Mouse (Mus musculus) midbrain, embryonic 10.5 days (tissue): ENCODE data around the gene Mdm4. TPM values are rescaled to one million over a fixed set of nuclear protein-coding genes. Genes with fewer than 3 reads are reported as not detected.
A peak's percentile ranks its signal among the peaks of the same experiment; 100 is the strongest.
"Not testable (repeated sequence)": the region's sequence is repeated elsewhere in the genome, so short reads cannot be mapped to it uniquely, and the experiment has no call there.

Experiments used
- DNase-seq: peaks from one replicate; pipeline ENCODE4 v3.0.0-alpha.2; 2017; ENCODE audit warnings: low spot score
- H3K27ac ChIP-seq: fragments of 300-500 bp; sonication (generic); replicated peaks from 2 replicates; pipeline ENCODE4 v1.5.1; 2016; ENCODE audit warnings: mild to moderate bottlenecking
- H3K27me3 ChIP-seq: fragments of 300-500 bp; sonication (generic); 2 replicates; pipeline ENCODE4 v1.6.1; 2016; ENCODE audit warnings: low read depth, mild to moderate bottlenecking; ENCODE audit not compliant: poor library complexity, severe bottlenecking
- H3K36me3 ChIP-seq: fragments of 300-500 bp; sonication (generic); 2 replicates; pipeline ENCODE4 v1.6.1; 2016; ENCODE audit warnings: mild to moderate bottlenecking, moderate library complexity
- H3K4me1 ChIP-seq: fragments of 300-500 bp; sonication (generic); 2 replicates; pipeline ENCODE4 v1.6.1; 2016
- H3K4me3 ChIP-seq: fragments of 300-500 bp; sonication (generic); 2 replicates; pipeline ENCODE4 v1.5.1; 2016; ENCODE audit warnings: mild to moderate bottlenecking, moderate library complexity
- H3K9me3 ChIP-seq: fragments of 300-500 bp; sonication (generic); replicated peaks from 2 replicates; pipeline ENCODE4 v1.6.1; 2016; ENCODE audit warnings: mild to moderate bottlenecking
- WGBS: fragments of 180-500 bp; shearing (Covaris S2); methylation state at CpG from one replicate; pipeline ENCODE4 v1.1.7; 2016; 5-methylcytosine and 5-hydroxymethylcytosine counted together
- polyA plus RNA-seq: library from polyadenylated mRNA; unstranded; fragments of >200 nt; fragmentation: Nextera tagmentation; extraction: Ambion mirVana; gene quantifications from 2 replicates; pipeline ENCODE4 v1.2.1, GENCODE M21; 2016

Gene Mdm4
- polyA plus RNA-seq, 1 experiment from 2014 or later: 34.6 TPM

- 36% methylated on average over 23 of the region's 23 CpGs for WGBS
- H3K4me1 ChIP-seq, H3K27me3 ChIP-seq, DNase-seq, H3K9me3 ChIP-seq: not testable (repeated sequence)
- H3K4me3 ChIP-seq: peak overlapping the region; percentile 94
- H3K27ac ChIP-seq: peak overlapping the region; percentile 99
- H3K36me3 ChIP-seq: peaks cover 15% of the 10 kb centered on the region
Observed at GRCm38 (mm10) chr1:133025796-133026190, 4.6 kb downstream of the Mdm4 start.

DNA sequence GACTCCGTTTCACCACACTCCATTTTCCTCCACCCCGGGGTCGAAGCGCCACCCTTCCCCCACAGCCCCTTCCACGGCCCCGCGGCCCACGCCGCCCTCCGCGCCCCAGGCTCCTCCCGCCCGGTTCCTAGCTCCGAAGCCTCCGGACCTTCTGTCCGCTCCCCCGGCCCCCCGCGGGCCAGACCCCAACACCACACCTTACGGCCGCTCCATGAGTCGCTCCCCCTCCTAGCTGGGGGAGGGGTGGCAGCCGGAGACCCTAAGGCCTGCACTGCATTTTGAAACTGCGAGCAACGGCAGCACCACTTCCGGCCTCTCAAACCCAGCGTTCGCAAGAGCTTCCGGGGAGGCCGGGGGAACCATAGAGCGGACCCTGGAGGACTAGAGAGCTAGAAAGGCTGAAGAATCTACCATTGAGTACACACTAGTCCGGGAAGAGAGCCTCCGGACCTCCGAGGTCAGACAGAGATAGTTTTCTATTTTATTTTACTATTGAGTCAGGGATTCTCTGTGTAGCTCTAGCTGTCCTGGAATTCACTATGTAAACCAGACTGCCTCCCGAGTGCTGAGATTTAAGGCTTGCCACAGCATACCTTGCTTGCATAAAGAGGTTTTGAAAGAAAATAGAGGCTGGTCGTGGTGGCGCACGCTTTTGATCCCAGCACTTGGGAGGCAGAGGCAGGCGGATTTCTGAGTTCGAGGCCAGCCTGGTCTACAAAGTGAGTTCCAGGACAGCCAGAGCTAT lies 5.1 kb downstream of the Mdm4 start:
- Histone ChIP-seq H3K36me3 (peaks cover 15% of the 10 kb centered on the region), H3K27me3 (no peaks in the 10 kb centered on the region), H3K4me3 (peak overlapping the region; percentile 94), H3K4me1 (peaks cover 13% of the 10 kb centered on the region), H3K9me3 (no peaks in the 10 kb centered on the region), H3K27ac (peak overlapping the region; percentile 99)
- WGBS: under 1% methylated on average over 40 of the region's 40 CpGs
- peak; percentile 96 for DNase-seq

DNA sequence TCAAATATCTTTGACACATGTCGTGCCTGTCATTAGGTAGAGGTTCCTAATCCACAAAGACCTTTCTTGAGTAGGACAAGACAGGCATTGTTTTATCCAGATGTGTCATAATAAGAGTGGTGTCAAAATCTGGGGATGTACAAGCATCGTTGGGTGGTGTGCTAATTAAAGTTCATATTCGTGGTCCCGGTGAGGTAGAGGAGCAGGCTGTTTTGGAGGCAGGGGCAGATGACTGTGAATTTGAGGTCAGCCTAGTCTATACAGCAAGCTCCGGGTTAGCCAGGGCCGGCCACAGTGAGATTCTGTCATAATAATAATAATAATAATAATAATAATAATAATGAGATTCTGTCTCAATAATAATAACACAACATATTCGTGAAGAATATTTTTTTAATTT lies 5.9 kb downstream of the Mdm4 start:
- no peak for DNase-seq
- Histone ChIP-seq H3K36me3 (peaks cover 19% of the 10 kb centered on the region), H3K4me3 (peak overlapping the region; percentile 94), H3K27ac (peak overlapping the region; percentile 99), H3K4me1 (peaks cover 15% of the 10 kb centered on the region), H3K27me3 (no peaks in the 10 kb centered on the region), H3K9me3 (no peaks in the 10 kb centered on the region)
- WGBS: 48% methylated on average over 7 of the region's 7 CpGs

DNA sequence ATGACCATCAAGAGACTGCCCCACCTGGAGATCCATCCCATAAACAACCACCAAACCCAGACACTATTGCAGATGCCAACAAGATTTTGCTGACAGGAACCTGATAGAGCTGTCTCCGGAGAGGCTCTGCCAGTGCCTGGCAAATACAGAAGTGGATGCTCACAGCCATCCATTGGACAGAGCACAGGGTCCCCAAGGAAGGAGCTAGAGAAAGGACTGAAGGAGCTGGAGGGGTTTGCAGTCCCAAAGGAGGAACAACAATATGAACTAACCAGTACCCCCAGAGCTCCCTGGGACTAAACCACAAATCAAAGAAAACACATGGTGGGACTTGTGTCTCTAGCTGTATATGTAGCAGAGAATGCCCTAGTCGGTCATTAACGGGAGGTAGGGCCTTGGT lies 6.6 kb downstream of the Mdm4 start:
- 97% methylated on average over 3 of the region's 3 CpGs for WGBS
- H3K36me3 ChIP-seq: peaks cover 26% of the 10 kb centered on the region
- not testable (repeated sequence) for H3K9me3 ChIP-seq, H3K27ac ChIP-seq, DNase-seq, H3K27me3 ChIP-seq
- peak overlapping the region; percentile 94 for H3K4me3 ChIP-seq
- H3K4me1 ChIP-seq: peaks cover 15% of the 10 kb centered on the region

GRCm38 (mm10) chr1:133021971-133022370 lies 8.4 kb downstream of the Mdm4 start:
- not testable (repeated sequence) for H3K4me3 ChIP-seq, H3K9me3 ChIP-seq, DNase-seq, H3K27me3 ChIP-seq, H3K27ac ChIP-seq
- H3K4me1 ChIP-seq: peaks cover 15% of the 10 kb centered on the region
- H3K36me3 ChIP-seq: peaks cover 43% of the 10 kb centered on the region
- WGBS: 96% methylated on average over 2 of the region's 2 CpGs

- H3K27ac ChIP-seq: no peak overlapping the region
- 93% methylated on average over 7 of the region's 7 CpGs for WGBS
- peaks cover 15% of the 10 kb centered on the region for H3K4me1 ChIP-seq
- H3K9me3 ChIP-seq: no peaks in the 10 kb centered on the region
- no peaks in the 10 kb centered on the region for H3K27me3 ChIP-seq
- no peak for DNase-seq
- no peak overlapping the region for H3K4me3 ChIP-seq
- peaks cover 49% of the 10 kb centered on the region for H3K36me3 ChIP-seq
Observed at GRCm38 (mm10) chr1:133021391-133021790, 9.0 kb downstream of the Mdm4 start.

GRCm38 (mm10) chr1:133020137-133020894 lies 10.0 kb downstream of the Mdm4 start:
- no peak for DNase-seq
- H3K36me3 ChIP-seq: peaks cover 59% of the 10 kb centered on the region
- 61% methylated on average over 3 of the region's 3 CpGs for WGBS

DNA sequence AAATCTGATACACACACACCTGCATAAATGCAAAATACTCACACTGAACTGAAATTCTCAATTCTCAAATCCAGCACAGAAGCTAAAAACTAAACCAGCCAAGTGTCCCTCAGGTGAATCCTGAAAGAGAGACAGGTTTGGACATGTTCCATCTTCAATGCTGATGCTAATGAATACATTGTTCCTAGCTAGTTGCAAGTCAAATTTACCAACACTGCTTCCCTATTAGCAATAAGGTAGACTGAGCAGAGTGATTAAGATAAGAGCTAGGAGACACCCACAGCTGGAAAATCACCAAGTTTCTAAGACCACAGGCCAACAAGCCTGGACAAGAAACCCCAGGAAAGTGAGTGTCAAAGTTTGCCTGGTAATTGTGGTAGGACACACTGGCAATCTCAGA lies 11.0 kb downstream of the Mdm4 start:
- Histone ChIP-seq H3K9me3 (no peaks in the 10 kb centered on the region), H3K36me3 (peaks cover 68% of the 10 kb centered on the region)
- no peak for DNase-seq

More at GRCm38 (mm10) chr1:133020137-133020894, 10.0 kb downstream of the Mdm4 start:
- Histone ChIP-seq H3K27ac (no peak overlapping the region), H3K27me3 (no peaks in the 10 kb centered on the region), H3K9me3 (no peaks in the 10 kb centered on the region), H3K4me1 (peaks cover 15% of the 10 kb centered on the region), H3K4me3 (no peak overlapping the region)

GRCm38 (mm10) chr1:133018580-133018979 lies 11.8 kb downstream of the Mdm4 start:
- H3K27me3 ChIP-seq: no peaks in the 10 kb centered on the region
- H3K27ac ChIP-seq: no peak overlapping the region
- peaks cover 75% of the 10 kb centered on the region for H3K36me3 ChIP-seq
- no peak for DNase-seq
- peaks cover 7% of the 10 kb centered on the region for H3K4me1 ChIP-seq
- H3K9me3 ChIP-seq: no peaks in the 10 kb centered on the region
- WGBS: 91% methylated on average over 2 of the region's 2 CpGs
- no peak overlapping the region for H3K4me3 ChIP-seq

More for the DNA sequence above, 11.0 kb downstream of the Mdm4 start:
- Histone ChIP-seq H3K4me1 (peaks cover 13% of the 10 kb centered on the region), H3K4me3 (no peak overlapping the region), H3K27ac (no peak overlapping the region), H3K27me3 (no peaks in the 10 kb centered on the region)

- no peak for DNase-seq
- 98% methylated on average over 9 of the region's 9 CpGs for WGBS
- H3K27ac ChIP-seq: no peak overlapping the region
- no peaks in the 10 kb centered on the region for H3K9me3 ChIP-seq
- no peak overlapping the region for H3K4me3 ChIP-seq
- H3K27me3 ChIP-seq: no peaks in the 10 kb centered on the region
- H3K36me3 ChIP-seq: peaks cover 78% of the 10 kb centered on the region
- H3K4me1 ChIP-seq: peaks cover 7% of the 10 kb centered on the region
Observed at GRCm38 (mm10) chr1:133016775-133017428, 13.5 kb downstream of the Mdm4 start.

DNA sequence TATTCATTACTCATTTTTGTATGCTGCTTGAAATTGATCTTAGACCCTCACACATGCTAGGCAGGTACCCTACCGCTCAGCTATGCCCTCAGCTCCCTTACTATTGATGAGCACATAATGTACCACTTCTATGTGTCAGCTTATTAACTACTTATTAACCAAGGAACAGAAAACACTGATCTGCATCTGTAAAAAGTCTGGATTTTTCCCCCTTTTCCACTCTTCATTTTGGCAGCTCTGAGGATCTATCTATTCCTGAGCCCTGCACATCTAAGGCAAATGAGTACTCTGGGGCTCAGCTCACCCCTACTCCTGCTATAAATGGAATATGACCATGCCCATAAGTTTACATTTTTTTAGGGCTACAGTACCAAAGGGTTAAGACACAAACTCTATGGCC lies 16.2 kb downstream of the Mdm4 start:
- Histone ChIP-seq H3K27ac (no peak overlapping the region), H3K9me3 (no peaks in the 10 kb centered on the region), H3K4me3 (no peak overlapping the region), H3K4me1 (no peaks in the 10 kb centered on the region), H3K27me3 (no peaks in the 10 kb centered on the region), H3K36me3 (peaks cover 93% of the 10 kb centered on the region)
- WGBS: 96% methylated on average over 1 of the region's 1 CpGs
- no peak for DNase-seq

- Histone ChIP-seq H3K27me3 (no peaks in the 10 kb centered on the region), H3K9me3 (no peaks in the 10 kb centered on the region), H3K4me3 (no peak overlapping the region), H3K36me3 (peaks cover 93% of the 10 kb centered on the region), H3K27ac (no peak overlapping the region), H3K4me1 (no peaks in the 10 kb centered on the region)
- DNase-seq: no peak
Observed at GRCm38 (mm10) chr1:133013331-133013730, 17.0 kb downstream of the Mdm4 start.
